Mouse (Mus musculus) C2C12 (cell line): ENCODE measurements around the gene Meis2.

Source experiments
- CTCF ChIP-seq: IDR thresholded peaks from one replicate; pipeline ENCODE4 v1.5.1; 2011; ENCODE audit not compliant: control insufficient read depth, insufficient read depth, insufficient read length
- FOSL1 ChIP-seq: IDR thresholded peaks from one replicate; pipeline ENCODE4 v1.8.0; 2011; ENCODE audit warnings: mild to moderate bottlenecking, low read length; ENCODE audit not compliant: poor library complexity, insufficient read depth, severe bottlenecking

DNA sequence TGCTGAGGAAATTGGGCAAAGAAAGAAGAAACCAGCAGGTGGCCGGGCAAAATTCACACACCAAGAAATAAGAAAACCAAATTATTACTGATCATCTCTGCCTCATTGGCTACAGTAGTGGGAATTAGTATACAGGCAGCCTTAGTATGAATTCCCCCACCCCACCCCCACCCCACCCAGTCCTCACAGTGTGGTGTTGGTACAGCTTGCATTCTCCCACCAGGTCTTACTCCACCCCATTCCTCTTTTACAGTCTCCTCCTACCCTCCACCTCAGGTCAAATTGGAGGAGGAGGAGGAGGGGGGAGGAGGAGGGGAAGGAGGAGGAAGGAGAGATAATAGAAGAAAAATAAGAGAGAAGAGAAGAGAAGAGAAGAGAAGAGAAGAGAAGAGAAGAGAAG, 6.0 kb downstream of the Meis2 start:
- TF ChIP-seq CTCF (no peak), FOSL1 (no peak)
